Mouse (Mus musculus): ENCODE results near the gene Gm11549.

DNA sequence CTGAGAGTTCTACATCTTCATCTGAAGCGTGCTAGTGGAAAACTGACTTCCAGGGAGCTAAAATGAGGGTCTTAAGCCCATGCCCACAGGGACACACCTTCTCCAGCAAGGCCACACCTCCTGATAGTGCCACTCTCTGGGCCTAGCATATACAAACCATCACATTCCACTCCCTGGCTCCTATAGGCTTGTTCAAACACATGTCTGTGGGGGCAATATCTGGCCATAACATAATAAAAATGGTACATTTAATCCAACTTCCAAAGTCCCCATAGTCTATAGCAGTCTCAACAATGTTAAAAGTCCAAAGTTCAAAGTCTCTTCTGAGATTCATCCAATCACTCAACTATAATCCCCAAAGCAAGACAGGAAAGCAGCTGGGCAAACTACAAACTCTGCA, 36.0 kb upstream of the Gm11549 start:
- TF ChIP-seq EP300 (IDR thresholded peaks at IDR 0.05; ENCODE audit: low read depth) (no peak), CTCF (IDR thresholded peaks at IDR 0.05; ENCODE audit: low read depth) (no peak)
